Mouse (Mus musculus): ENCODE measurements around the gene Olfr365. TPM values are rescaled to one million over a fixed set of nuclear protein-coding genes. Genes with fewer than 3 reads are reported as not detected.

The Olfr365 gene
- not detected in 2 replicates for polyA plus RNA-seq (2015; fragmentation: Nextera tagmentation; extraction: Ambion mirVana)

GRCm38 (mm10) chr2:37187898-37188297, at the start of gene Olfr365:
TSS of gene Olfr365 (plus strand) at chr2:37188198.
- Histone ChIP-seq H3K9ac (ENCODE audit: low read depth, low read length) (no peak within 1 kb of the TSS), H3K9me3 (ENCODE audit: control insufficient read depth, low read length) (no peaks in the 10 kb centered on the region; the same call in none of the 2 replicates), H3K27ac (ENCODE audit: low read depth, low read length) (no peak within 1 kb of the TSS), H3K4me2 (ENCODE audit: low read length) (no peak within 1 kb of the TSS), H3K4me1 (ENCODE audit: control insufficient read depth, insufficient read depth, low read depth, low read length) (no peaks in the 10 kb centered on the region), H3K4me3 (ENCODE audit: low read length) (no peak within 1 kb of the TSS), H3K27me3 (replicated peaks; ENCODE audit: control insufficient read depth, insufficient read depth, low read length) (no peaks in the 10 kb centered on the region), H3K36me3 (ENCODE audit: control insufficient read depth, insufficient read depth, low read length) (no peaks in the 10 kb centered on the region)
- whole genome bisulfite sequencing, result 77% methylated on average over 3 of the region's 3 CpGs
- no peak for ATAC-seq

- Histone ChIP-seq H3K27me3 (replicated peaks; ENCODE audit: control insufficient read depth, insufficient read depth, low read length) (no peaks in the 10 kb centered on the region), H3K4me3 (ENCODE audit: low read length) (no peak within 1 kb of the TSS), H3K9me3 (ENCODE audit: control insufficient read depth, low read length) (peaks cover 3% of the 10 kb centered on the region), H3K9ac (ENCODE audit: low read depth, low read length) (no peak within 1 kb of the TSS), H3K27ac (ENCODE audit: low read depth, low read length) (no peak within 1 kb of the TSS), H3K4me1 (ENCODE audit: control insufficient read depth, insufficient read depth, low read depth, low read length) (no peaks in the 10 kb centered on the region), H3K36me3 (ENCODE audit: control insufficient read depth, insufficient read depth, low read length) (no peaks in the 10 kb centered on the region), H3K4me2 (ENCODE audit: low read length) (no peak within 1 kb of the TSS)
- no peak for ATAC-seq
- WGBS, result 88% methylated on average over 3 of the region's 3 CpGs
Observed at GRCm38 (mm10) chr2:37139022-37139421, 49.0 kb upstream of the Olfr365 start, which contains the start of gene Olfr364-ps1. TSS of gene Olfr364-ps1 (plus strand) at chr2:37139322.

DNA sequence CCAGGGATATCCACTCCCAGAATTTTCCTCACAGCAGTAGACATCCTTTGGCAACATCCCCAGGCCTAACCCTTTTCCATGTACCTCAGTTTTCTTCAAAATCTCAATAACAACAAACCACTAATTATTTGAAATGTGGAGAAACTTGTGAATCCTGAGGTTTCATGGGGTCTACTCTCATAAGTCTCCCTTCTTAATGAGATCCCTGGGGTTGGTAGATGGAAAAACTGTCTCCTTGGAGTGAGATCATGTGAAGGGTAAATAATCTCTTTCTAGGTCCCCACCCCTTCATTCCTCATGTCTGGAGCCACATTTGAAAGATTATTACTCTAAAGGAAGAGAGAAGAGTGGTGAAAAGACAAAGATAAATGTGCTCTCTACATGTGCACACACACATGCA, 23.3 kb downstream of the Olfr365 start, which contains the start of gene Olfr366:
Gene Olfr366, plus strand, starts transcription at position 301 of the 400 bp plus-strand sequence.
- Histone ChIP-seq H3K9me3 (ENCODE audit: control insufficient read depth, low read length) (peaks cover 4% of the 10 kb centered on the region; the same call in 1 of the 2 replicates), H3K36me3 (ENCODE audit: control insufficient read depth, insufficient read depth, low read length) (no peaks in the 10 kb centered on the region), H3K9ac (ENCODE audit: low read depth, low read length) (no peak within 1 kb of the TSS), H3K4me1 (ENCODE audit: control insufficient read depth, insufficient read depth, low read depth, low read length) (no peaks in the 10 kb centered on the region), H3K4me3 (ENCODE audit: low read length) (no peak within 1 kb of the TSS), H3K27ac (ENCODE audit: low read depth, low read length) (no peak within 1 kb of the TSS), H3K27me3 (replicated peaks; ENCODE audit: control insufficient read depth, insufficient read depth, low read length) (no peaks in the 10 kb centered on the region), H3K4me2 (ENCODE audit: low read length) (no peak within 1 kb of the TSS)
- ATAC-seq, result no peak

Other genes starting within 250 kb of the Olfr365 start
- gene Olfr357, start 194.4 kb upstream of the Olfr365 start, polyA plus RNA-seq (2015; fragmentation: Nextera tagmentation; extraction: Ambion mirVana), result not detected in 2 replicates
- not detected in 2 replicates for gene Olfr358, start 178.9 kb upstream of the Olfr365 start, polyA plus RNA-seq (2015; fragmentation: Nextera tagmentation; extraction: Ambion mirVana)
- gene Olfr360, start 122.5 kb upstream of the Olfr365 start, polyA plus RNA-seq (2015; fragmentation: Nextera tagmentation; extraction: Ambion mirVana), result not detected in 2 replicates
- gene Olfr361, start 98.9 kb upstream of the Olfr365 start, polyA plus RNA-seq (2015; fragmentation: Nextera tagmentation; extraction: Ambion mirVana), result not detected in 2 replicates
- gene Olfr362, start 70.3 kb upstream of the Olfr365 start, polyA plus RNA-seq (2015; fragmentation: Nextera tagmentation; extraction: Ambion mirVana), result not detected in 2 replicates
- gene Olfr364-ps1, start 48.9 kb upstream of the Olfr365 start, polyA plus RNA-seq (2015; fragmentation: Nextera tagmentation; extraction: Ambion mirVana), result not detected in 2 replicates
- gene Olfr366, start 23.4 kb downstream of the Olfr365 start, polyA plus RNA-seq (2015; fragmentation: Nextera tagmentation; extraction: Ambion mirVana), result not detected in 2 replicates
- not detected in 2 replicates for gene Olfr368, start 138.3 kb downstream of the Olfr365 start, polyA plus RNA-seq (2015; fragmentation: Nextera tagmentation; extraction: Ambion mirVana)
- gene Pdcl, start 171.1 kb downstream of the Olfr365 start, polyA plus RNA-seq (2015; fragmentation: Nextera tagmentation; extraction: Ambion mirVana), result 46.3 and 48.5 TPM in 2 replicates
- 16.3 and 16.6 TPM in 2 replicates for gene Rc3h2, start 234.7 kb downstream of the Olfr365 start, polyA plus RNA-seq (2015; fragmentation: Nextera tagmentation; extraction: Ambion mirVana)

Data from hindbrain, embryonic 16.5 days (tissue).